Mouse (Mus musculus) limb, embryonic 14.5 days (tissue): ENCODE data around the gene 1810009A15Rik. TPM values are rescaled to one million over a fixed set of nuclear protein-coding genes. Genes with fewer than 3 reads are reported as not detected.

Experiments
- ATAC-seq: fragments of 200-750 bp; cut with Nextera tagmentation; 2 replicates; pipeline ENCODE4 v1.8.0; 2017; ENCODE audit warnings: low read depth, moderate number of reproducible peaks, moderate TSS enrichment; ENCODE audit not compliant: low FRiP score
- DNase-seq: peaks from one replicate; pipeline ENCODE4 v3.0.0-alpha.2; 2015; ENCODE audit warnings: low spot score
- H3K27ac ChIP-seq: fragments of 300-500 bp; sonication (generic); replicated peaks from 2 replicates; pipeline ENCODE4 v1.5.1; 2014; ENCODE audit warnings: low read depth, mild to moderate bottlenecking, low read length, moderate library complexity, mixed read lengths
- H3K27me3 ChIP-seq: fragments of 300-500 bp; sonication (generic); 2 replicates; pipeline ENCODE4 v1.6.1; 2014; ENCODE audit warnings: low read length, mixed read lengths; ENCODE audit not compliant: control insufficient read depth, insufficient read depth
- H3K36me3 ChIP-seq: fragments of 300-500 bp; sonication (generic); 2 replicates; pipeline ENCODE4 v1.6.1; 2014; ENCODE audit warnings: mild to moderate bottlenecking, low read length, moderate library complexity, mixed read lengths; ENCODE audit not compliant: control insufficient read depth, insufficient read depth
- H3K4me1 ChIP-seq: fragments of 300-500 bp; sonication (generic); 2 replicates; pipeline ENCODE4 v1.6.1; 2014; ENCODE audit warnings: antibody characterized with exemption, low read length, mixed read lengths; ENCODE audit not compliant: control insufficient read depth, insufficient read depth
- H3K4me2 ChIP-seq: fragments of 300-500 bp; sonication (generic); replicated peaks from 2 replicates; pipeline ENCODE4 v1.6.1; 2014; ENCODE audit warnings: low read depth, mild to moderate bottlenecking, low read length, moderate library complexity; ENCODE audit not compliant: severe bottlenecking
- H3K4me3 ChIP-seq: fragments of 300-500 bp; sonication (generic); replicated peaks from 2 replicates; pipeline ENCODE4 v1.5.1; 2014; ENCODE audit warnings: low read length
- H3K9ac ChIP-seq: fragments of 300-500 bp; sonication (generic); 2 replicates; pipeline ENCODE4 v1.6.1; 2014; ENCODE audit warnings: mild to moderate bottlenecking, low read depth, low read length, moderate library complexity; ENCODE audit not compliant: severe bottlenecking
- H3K9me3 ChIP-seq: fragments of 300-500 bp; sonication (generic); 2 replicates; pipeline ENCODE4 v1.6.1; 2016; ENCODE audit warnings: low read length; ENCODE audit not compliant: control insufficient read depth
- POLR2A ChIP-seq: fragments of 200-500 bp; IDR thresholded peaks from 2 replicates; pipeline ENCODE4 v1.8.0; 2012; ENCODE audit warnings: inconsistent platforms, mild to moderate bottlenecking, moderate library complexity, borderline replicate concordance; ENCODE audit not compliant: insufficient read depth, insufficient read length; ENCODE audit errors: extremely low read depth
- WGBS: fragments of 180-500 bp; shearing (Covaris S2); extraction: QIAGEN DNeasy Blood & Tissue Kit; methylation state at CpG from one replicate; pipeline ENCODE4 v1.1.7; 2014; 5-methylcytosine and 5-hydroxymethylcytosine counted together
- polyA plus RNA-seq, 2 experiments: library from polyadenylated mRNA; depleted of rRNA in 1 of 2; stranded (reverse) in 1 of 2; unstranded in 1 of 2; fragments of >200 nt; fragmentation: Nextera tagmentation in 1 of 2; extraction: Ambion mirVana in 1 of 2; gene quantifications; 2 replicates each; pipeline versions ENCODE4 v1.2.1 to v1.2.3; 2012 to 2014

1810009A15Rik gene
- polyA plus RNA-seq, 2 experiments: 80.2 to 92.1 TPM

DNA sequence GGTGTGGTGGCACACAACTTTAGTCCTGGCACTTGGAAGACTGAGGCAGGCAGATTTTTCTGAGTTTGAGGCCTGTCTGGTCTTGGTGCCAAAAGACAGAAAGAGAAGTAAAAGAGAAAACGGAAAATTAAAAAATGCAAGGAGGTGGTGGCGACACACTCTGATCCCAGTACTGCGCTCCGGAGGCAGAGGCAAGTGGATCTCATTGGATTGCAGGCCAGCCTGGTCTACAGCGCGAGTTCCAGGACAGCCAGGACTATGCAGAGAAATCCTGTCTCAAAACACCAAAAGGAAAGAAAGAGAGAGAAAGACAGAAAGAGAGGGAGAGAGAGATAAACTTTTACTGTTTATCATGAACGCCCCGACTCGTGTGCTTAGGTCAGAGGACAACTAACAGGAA lies 17.8 kb upstream of the 1810009A15Rik start:
- TF ChIP-seq POLR2A: no peak
- no peaks in the 10 kb centered on the region for H3K9me3 ChIP-seq
- peak; percentile 38; the same call in 1 of the 2 replicates for ATAC-seq
- no peaks in the 10 kb centered on the region for H3K27me3 ChIP-seq
- peak overlapping the region; percentile 93 for H3K9ac ChIP-seq
- peak overlapping the region; percentile 88 for H3K4me2 ChIP-seq
- peaks cover 25% of the 10 kb centered on the region for H3K36me3 ChIP-seq
- H3K27ac ChIP-seq: peak overlapping the region; percentile 40
- 64% methylated on average over 9 of the region's 9 CpGs for WGBS
- H3K4me3 ChIP-seq: peak overlapping the region; percentile 91
- peaks cover 4% of the 10 kb centered on the region; the same call in 1 of the 2 replicates for H3K4me1 ChIP-seq
- no peak for DNase-seq

- H3K9me3 ChIP-seq: no peaks in the 10 kb centered on the region
- 3% methylated on average over 52 of the region's 59 CpGs for WGBS
- peaks cover 4% of the 10 kb centered on the region; the same call in 1 of the 2 replicates for H3K4me1 ChIP-seq
- H3K27ac ChIP-seq: peak within 1 kb of the TSS; percentile 63
- H3K4me2 ChIP-seq: peak within 1 kb of the TSS; percentile 88
- H3K4me3 ChIP-seq: peak within 1 kb of the TSS; percentile 91
- peaks cover 32% of the 10 kb centered on the region for H3K36me3 ChIP-seq
- peak; percentile 96 for DNase-seq
- no peaks in the 10 kb centered on the region for H3K27me3 ChIP-seq
- peak within 1 kb of the TSS; percentile 93 for H3K9ac ChIP-seq
- ATAC-seq: peak; percentile 97
- peak; percentile 60; the same call in 1 of the 2 replicates for TF ChIP-seq POLR2A
Observed at GRCm38 (mm10) chr19:8871267-8872186, 17.1 kb upstream of the 1810009A15Rik start, which contains the start of gene Ubxn1. TSS of gene Ubxn1 (plus strand) at chr19:8871496.

GRCm38 (mm10) chr19:8872266-8872840 lies 16.3 kb upstream of the 1810009A15Rik start:
- no peak for TF ChIP-seq POLR2A
- peak overlapping the region; percentile 91 for H3K4me3 ChIP-seq
- H3K4me1 ChIP-seq: peaks cover 4% of the 10 kb centered on the region; the same call in 1 of the 2 replicates
- no peaks in the 10 kb centered on the region for H3K27me3 ChIP-seq
- ATAC-seq (no peak), DNase-seq (no peak)
- H3K4me2 ChIP-seq: peak overlapping the region; percentile 88
- H3K9me3 ChIP-seq: no peaks in the 10 kb centered on the region
- H3K36me3 ChIP-seq: peaks cover 36% of the 10 kb centered on the region
- H3K9ac ChIP-seq: peak overlapping the region; percentile 93
- 79% methylated on average over 10 of the region's 10 CpGs for WGBS
- H3K27ac ChIP-seq: no peak overlapping the region

DNA sequence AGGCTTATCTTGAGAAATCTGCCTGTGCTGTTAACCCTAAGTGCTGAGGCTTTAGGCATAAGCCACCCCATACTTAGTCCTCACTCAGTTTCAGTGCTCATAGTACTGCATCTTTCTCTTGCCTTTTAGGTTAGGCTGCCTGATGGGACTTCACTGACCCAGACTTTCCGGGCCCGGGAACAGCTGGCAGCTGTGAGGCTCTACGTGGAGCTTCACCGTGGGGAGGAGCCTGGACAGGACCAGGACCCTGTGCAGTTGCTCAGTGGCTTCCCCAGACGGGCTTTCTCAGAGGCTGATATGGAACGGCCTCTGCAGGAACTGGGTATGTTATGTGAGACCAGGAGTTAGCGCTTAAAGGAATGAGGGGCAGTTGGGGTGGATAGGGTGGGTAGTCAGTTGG lies 13.6 kb upstream of the 1810009A15Rik start:
- ATAC-seq (no peak), DNase-seq (no peak)
- Histone ChIP-seq H3K4me1 (peaks cover 8% of the 10 kb centered on the region; the same call in 1 of the 2 replicates), H3K4me3 (no peak overlapping the region), H3K27ac (no peak overlapping the region), H3K9me3 (no peaks in the 10 kb centered on the region), H3K4me2 (no peak overlapping the region), H3K36me3 (peaks cover 41% of the 10 kb centered on the region), H3K9ac (no peak overlapping the region), H3K27me3 (no peaks in the 10 kb centered on the region)
- TF ChIP-seq POLR2A: no peak
- WGBS: 94% methylated on average over 7 of the region's 7 CpGs

GRCm38 (mm10) chr19:8880311-8881033 lies 8.2 kb upstream of the 1810009A15Rik start, which contains the start of gene Uqcc3:
TSS of gene Uqcc3 (minus strand) at chr19:8880923.
- ATAC-seq: peak; percentile 95
- Histone ChIP-seq H3K27me3 (no peaks in the 10 kb centered on the region), H3K4me2 (peak within 1 kb of the TSS; percentile 80), H3K4me1 (peaks cover 5% of the 10 kb centered on the region; the same call in 1 of the 2 replicates), H3K9ac (peak within 1 kb of the TSS; percentile 83), H3K36me3 (peaks cover 20% of the 10 kb centered on the region), H3K27ac (peak within 1 kb of the TSS; percentile 75), H3K9me3 (no peaks in the 10 kb centered on the region), H3K4me3 (peak within 1 kb of the TSS; percentile 71)
- peak; percentile 91 for DNase-seq
- TF ChIP-seq POLR2A: peak; percentile 86; the same call in 1 of the 2 replicates
- 2% methylated on average over 42 of the region's 42 CpGs for WGBS
